Mouse (Mus musculus) heart, adult 9 months (tissue): Measurements from ENCODE around the gene Wasf1.

Experiments used
- DNase-seq, 2 experiments: peaks; one replicate each; pipeline ENCODE4 v3.0.0; 2022; ENCODE audit warnings: low spot score in 2 of 2

Wasf1 gene

GRCm38 (mm10) chr10:40971256-40971655 lies 88.0 kb downstream of the Wasf1 start:
- DNase-seq: no peak

GRCm38 (mm10) chr10:40983761-40984160 lies 100.5 kb downstream of the Wasf1 start:
- no peak for DNase-seq

DNA sequence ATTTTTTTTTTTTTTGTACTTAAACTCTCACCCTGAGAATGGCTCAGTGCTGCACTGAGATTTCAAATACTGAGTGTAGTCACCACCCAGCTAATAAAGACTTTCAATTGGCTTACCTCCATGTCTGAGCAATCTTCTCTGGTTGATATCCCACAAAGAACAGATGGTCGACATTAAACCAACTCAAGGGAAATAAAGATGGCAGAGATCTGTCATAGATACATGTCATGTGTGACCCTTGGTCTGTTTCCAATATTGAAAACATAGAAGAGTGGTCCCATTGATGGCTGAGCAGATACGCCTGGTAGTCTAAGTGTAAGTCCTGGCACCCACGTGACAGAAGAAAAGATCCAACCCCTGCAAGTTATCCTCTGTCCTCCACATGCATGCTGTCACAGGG lies 101.3 kb downstream of the Wasf1 start:
- no peak for DNase-seq

DNA sequence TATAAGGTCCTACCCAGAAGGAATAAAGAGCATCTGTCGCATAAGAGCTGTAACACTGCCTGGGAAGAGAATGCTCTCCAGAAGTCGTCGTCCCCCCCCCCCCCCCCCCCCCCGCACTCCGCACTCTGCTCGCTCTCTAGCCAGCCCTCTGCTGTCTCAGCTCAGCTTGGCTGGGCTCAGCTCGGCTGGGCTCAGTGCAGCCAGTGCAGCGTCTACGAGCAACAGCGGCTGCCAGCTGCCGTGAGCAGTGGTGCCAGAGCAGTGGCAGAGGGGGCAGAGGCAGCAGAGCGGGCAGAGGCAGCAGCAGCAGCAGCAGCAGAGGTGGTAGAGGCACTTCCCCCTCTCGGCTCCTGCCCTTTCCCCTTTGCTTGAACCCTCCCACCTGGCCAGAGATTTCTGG lies 102.1 kb downstream of the Wasf1 start:
- DNase-seq: no peak
